8 mouse cellular contexts compared by ENCODE assay signal in genomic region chr2:143862484-143863231, GRCm38 (mm10). TPM values are rescaled to one million over a fixed set of nuclear protein-coding genes. Genes with fewer than 3 reads are reported as not detected.
DNase-seq lines count a peak whose midpoint lies in the region; ATAC-seq and TF ChIP-seq lines count a peak whose summit lies in the region.

Gene Bfsp1, minus strand, starts transcription at chr2:143863173.

- H3K9ac ChIP-seq in intestine, embryonic 16.5 days (ENCODE audit: low read depth, low read length): peak within 1 kb of the TSS; percentile 83

- no peak for TF ChIP-seq POLR2A in cortical plate, adult 2 months (IDR thresholded peaks at IDR 0.05; ENCODE audit: extremely low read depth, insufficient read depth, low read length)
- no peak for TF ChIP-seq POLR2A in lung, adult 2 months (IDR thresholded peaks at IDR 0.05; ENCODE audit: borderline replicate concordance, extremely low read depth, low read depth, low read length)

- no peaks in the 10 kb centered on the region for H3K4me1 ChIP-seq in cortical plate, adult 2 months (ENCODE audit: control insufficient read depth, insufficient read depth, low read length)
- peaks cover 7% of the 10 kb centered on the region for H3K4me1 ChIP-seq in intestine, embryonic 16.5 days (ENCODE audit: control insufficient read depth, insufficient read depth, low read length)
- H3K4me1 ChIP-seq in lung, adult 2 months (ENCODE audit: control insufficient read depth, insufficient read depth, low read length): peaks cover 4% of the 10 kb centered on the region; the same call in 1 of the 2 replicates

- peak within 1 kb of the TSS; percentile 83 for H3K4me2 ChIP-seq in intestine, embryonic 16.5 days (ENCODE audit: low read depth, low read length)

- H3K9me3 ChIP-seq in intestine, embryonic 16.5 days (ENCODE audit: control insufficient read depth, low read length): no peaks in the 10 kb centered on the region

- ATAC-seq in intestine, embryonic 16.5 days: peak; percentile 84
- ATAC-seq in activated CD4-positive, CD25-positive, alpha-beta regulatory T cell, adult 4 months: no peak

- no peak for TF ChIP-seq CTCF in cortical plate, adult 2 months (IDR thresholded peaks at IDR 0.05; ENCODE audit: extremely low read depth, insufficient read depth, low read length)
- no peak for TF ChIP-seq CTCF in lung, adult 2 months (IDR thresholded peaks at IDR 0.05; ENCODE audit: insufficient read depth, low read length)

- no peak within 1 kb of the TSS for H3K27ac ChIP-seq in cortical plate, adult 2 months (ENCODE audit: insufficient read depth, low read length)
- H3K27ac ChIP-seq in intestine, embryonic 16.5 days (ENCODE audit: low read length): peak within 1 kb of the TSS; percentile 23; the same call in 1 of the 2 replicates

- H3K4me3 ChIP-seq in cortical plate, adult 2 months (ENCODE audit: insufficient read depth, low read length): peak within 1 kb of the TSS; percentile 20
- peak within 1 kb of the TSS; percentile 53 for H3K4me3 ChIP-seq in intestine, embryonic 16.5 days (ENCODE audit: low read length)
- peak within 1 kb of the TSS; percentile 13 for H3K4me3 ChIP-seq in lung, adult 2 months (replicated peaks; ENCODE audit: extremely low read depth, low read depth, low read length)

- no peaks in the 10 kb centered on the region for H3K36me3 ChIP-seq in intestine, embryonic 16.5 days (ENCODE audit: control insufficient read depth, insufficient read depth, low read length)

- no peaks in the 10 kb centered on the region for H3K27me3 ChIP-seq in intestine, embryonic 16.5 days (replicated peaks; ENCODE audit: control insufficient read depth, insufficient read depth, low read length)

- peak; percentile 96 for DNase-seq in heart, adult 11 months
- DNase-seq in heart, adult 8-10 months (ENCODE audit: low spot score): no peak
- DNase-seq in gastrocnemius, postnatal 4 days (ENCODE audit: low spot score in 2 of 2): peak; percentile 59 to 68
- DNase-seq in lung, adult 2 months: peak; percentile 45
- peak; percentile 43 for DNase-seq in ovary, adult 18-20 months (ENCODE audit: low spot score)

- WGBS in intestine, embryonic 16.5 days: 2% methylated on average over 86 of the region's 86 CpGs
- WGBS in lung, adult 2 months: 5% methylated on average over 86 of the region's 86 CpGs

RNA-seq across cellular contexts. Expression of gene Bfsp1, which starts in this region (rescaled TPM):
- total RNA-seq in heart, adult 8-10 months (2022): under 1 TPM in 3 of 4 experiments, not detected in 1; 0.16 to 0.47 (median 0.17) TPM
- polyA plus RNA-seq in cortical plate, adult 2 months (2012; rRNA removed): 0.81 and 0.98 TPM in 2 replicates
- total RNA-seq in gastrocnemius, postnatal 4 days (2021): 1 to 10 TPM; 1.2 to 1.3 TPM
- polyA plus RNA-seq in intestine, embryonic 16.5 days (2015; fragmentation: Nextera tagmentation; extraction: Ambion mirVana): 5.2 and 5.4 TPM in 2 replicates
- polyA plus RNA-seq in lung, adult 2 months (2012; rRNA removed): 1.3 and 1.5 TPM in 2 replicates
- under 1 TPM in 1 of 2 experiments, not detected in 1; 0.30 TPM for polyA plus RNA-seq in activated CD4-positive, CD25-positive, alpha-beta regulatory T cell, adult 4 months (2017; shearing (Covaris generic))
